Mouse (Mus musculus) heart, postnatal 25 days (tissue): ENCODE measurements around the gene Glis1. TPM values are rescaled to one million over a fixed set of nuclear protein-coding genes. Genes with fewer than 3 reads are reported as not detected.
"Not testable (repeated sequence)": the region's sequence is repeated elsewhere in the genome, so short reads cannot be mapped to it uniquely, and the experiment has no call there.

ENCODE experiments used
- DNase-seq: peaks from one replicate; pipeline ENCODE4 v3.0.0; 2022; ENCODE audit warnings: low spot score
- intact Hi-C: fragments of 180-260 bp; cut with DNase I; formaldehyde crosslinking; loops from one replicate; pipeline ENCODE4 v1.15.1; 2025
- total RNA-seq, 2 experiments: library from RNA; stranded (reverse); gene quantifications; 2 replicates each; pipeline ENCODE4 v1.2.3; 2021

Glis1 gene
- total RNA-seq, 2 experiments from 2014 or later = 0.28 to 0.42 TPM

GRCm38 (mm10) chr4:107558801-107559200 lies 124.4 kb downstream of the Glis1 start:
- DNase-seq = no peak
- intact Hi-C loops = no loop called here

GRCm38 (mm10) chr4:107561056-107561455 lies 126.7 kb downstream of the Glis1 start:
- no peak for DNase-seq
- intact Hi-C loops = no loop called here

- intact Hi-C loops = no loop called here
- DNase-seq = no peak
These were observed 133.8 kb downstream of the Glis1 start for GRCm38 (mm10) chr4:107568159-107568558.

GRCm38 (mm10) chr4:107568881-107569443 lies 134.6 kb downstream of the Glis1 start:
- intact Hi-C loops = no loop called here
- no peak for DNase-seq

GRCm38 (mm10) chr4:107570329-107571014 lies 136.1 kb downstream of the Glis1 start:
- intact Hi-C loops = no loop called here

GRCm38 (mm10) chr4:107575781-107576180 lies 141.4 kb downstream of the Glis1 start:
- intact Hi-C loops = no loop called here
- no peak for DNase-seq

More at GRCm38 (mm10) chr4:107570329-107571014, 136.1 kb downstream of the Glis1 start:
- no peak for DNase-seq

- DNase-seq = no peak
- intact Hi-C loops = no loop called here
These were observed 142.4 kb downstream of the Glis1 start for GRCm38 (mm10) chr4:107576742-107577141.

GRCm38 (mm10) chr4:107577146-107577839 lies 142.9 kb downstream of the Glis1 start:
- intact Hi-C loops = no loop called here
- DNase-seq = no peak

- no peak for DNase-seq
- intact Hi-C loops = no loop called here
These were observed 146.5 kb downstream of the Glis1 start for GRCm38 (mm10) chr4:107580883-107581282.

GRCm38 (mm10) chr4:107586391-107586790 lies 152.0 kb downstream of the Glis1 start:
- no peak for DNase-seq
- intact Hi-C loops = no loop called here

GRCm38 (mm10) chr4:107588637-107589036 lies 154.2 kb downstream of the Glis1 start:
- DNase-seq = no peak
- intact Hi-C loops = no loop called here

GRCm38 (mm10) chr4:107589046-107589445 lies 154.7 kb downstream of the Glis1 start:
- no peak for DNase-seq
- intact Hi-C loops = no loop called here

GRCm38 (mm10) chr4:107590805-107591534 lies 156.6 kb downstream of the Glis1 start:
- intact Hi-C loops = no loop called here
- DNase-seq = no peak

- intact Hi-C loops = no loop called here
- no peak for DNase-seq
These were observed 159.0 kb downstream of the Glis1 start for GRCm38 (mm10) chr4:107593426-107593825.

GRCm38 (mm10) chr4:107597226-107597897 lies 163.0 kb downstream of the Glis1 start:
- DNase-seq = no peak
- intact Hi-C loops = no loop called here

- intact Hi-C loops = no loop called here
- no peak for DNase-seq
These were observed 163.6 kb downstream of the Glis1 start for GRCm38 (mm10) chr4:107597898-107598580.

- DNase-seq, intact Hi-C loops: not testable (repeated sequence)
These were observed 164.2 kb downstream of the Glis1 start for GRCm38 (mm10) chr4:107598581-107598958.

GRCm38 (mm10) chr4:107602284-107602683 lies 167.9 kb downstream of the Glis1 start:
- DNase-seq = no peak
- intact Hi-C loops = no loop called here

- no peak for DNase-seq
- intact Hi-C loops = no loop called here
These were observed 168.4 kb downstream of the Glis1 start for GRCm38 (mm10) chr4:107602787-107603186.
